Comparison of ENCODE assay signal across 26 mouse cellular contexts in the genomic region with DNA sequence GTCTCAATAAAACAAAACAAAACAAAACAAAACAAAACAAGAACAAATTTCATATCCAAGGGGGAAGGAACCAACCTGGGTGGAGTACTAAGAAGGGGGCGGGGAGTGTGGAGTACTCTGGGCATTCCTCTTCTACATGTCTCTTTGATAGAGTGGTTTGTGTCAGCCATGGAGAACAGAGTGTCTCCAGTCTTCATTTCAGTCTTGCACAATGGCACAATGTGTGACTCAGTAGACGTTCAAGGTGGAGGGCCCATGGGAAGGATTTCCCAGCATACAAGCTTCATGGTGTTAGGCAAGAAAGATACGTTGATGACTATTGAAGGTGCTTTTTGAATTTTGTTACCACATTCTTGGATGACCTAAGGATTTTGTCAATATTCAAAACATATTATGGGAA.
DNase-seq lines count a peak whose midpoint lies in the region.
"Had no signal": no experiment of that assay in that cellular context is flagged by ENCODE, and none has a peak within 500 bp of the region (broad histone marks: within the 10 kb centered on the region; RNA-seq: fewer than 3 reads in every experiment).

No protein-coding gene starts in this region.

- H3K27me3 ChIP-seq in heart, embryonic 10.5 days (ENCODE audit: insufficient read depth, poor library complexity, severe bottlenecking), result no peaks in the 10 kb centered on the region
- H3K27me3 ChIP-seq: CH12.LX; embryonic facial prominence, embryonic 13.5 days; forebrain, embryonic 15.5 days; heart, embryonic 13.5 days; hindbrain, embryonic 12.5 days; hindbrain, embryonic 15.5 days had no signal

- intact Hi-C loops in heart, postnatal 14 days (cut with DNase I), result no loop called here

- H3K4me1 ChIP-seq in heart, embryonic 10.5 days, result peaks cover 41% of the 10 kb centered on the region
- H3K4me1 ChIP-seq: forebrain, embryonic 15.5 days had no signal

- no peaks in the 10 kb centered on the region for H3K9me3 ChIP-seq in heart, embryonic 10.5 days
- H3K9me3 ChIP-seq: embryonic facial prominence, embryonic 10.5 days; embryonic facial prominence, embryonic 13.5 days; forebrain, embryonic 12.5 days; forebrain, embryonic 15.5 days; heart, embryonic 13.5 days; hindbrain, embryonic 12.5 days; hindbrain, embryonic 15.5 days had no signal

- 79% methylated on average over 3 of the region's 3 CpGs for WGBS in heart, embryonic 10.5 days

- peak; percentile 45 for DNase-seq in adrenal gland, adult 2 months
- DNase-seq in adrenal gland, postnatal 4 days (ENCODE audit: low spot score in 2 of 2), result no peak
- DNase-seq in heart, embryonic 10.5 days (ENCODE audit: low spot score), result no peak
- DNase-seq in heart, postnatal 14 days, result no peak
- DNase-seq in NIH3T3 (ENCODE audit: low read depth), result peak; percentile 48
- peak; percentile 44 for DNase-seq in adrenal gland, postnatal 14 days
- no peak for DNase-seq in frontal cortex, postnatal 36 days (ENCODE audit: low spot score in 2 of 2)
- DNase-seq: B cell, adult 2 months; cerebellum, adult 11 months; cerebellum, adult 2 months; cerebellum, adult 9-11 months; cerebellum, postnatal 36 days; embryo, embryonic 11 days; gastrocnemius, postnatal 10 days; gastrocnemius, postnatal 36 days; kidney, adult 2 months had no signal

- H3K4me3 ChIP-seq in heart, embryonic 10.5 days, result no peak overlapping the region
- H3K4me3 ChIP-seq: embryonic facial prominence, embryonic 10.5 days; embryonic facial prominence, embryonic 13.5 days; erythroblast, embryonic 14.5 days; forebrain, embryonic 12.5 days; forebrain, embryonic 15.5 days; heart, embryonic 13.5 days; hindbrain, embryonic 12.5 days; hindbrain, embryonic 15.5 days had no signal

- H3K36me3 ChIP-seq in heart, embryonic 10.5 days, result no peaks in the 10 kb centered on the region
- H3K36me3 ChIP-seq: embryonic facial prominence, embryonic 10.5 days; embryonic facial prominence, embryonic 13.5 days; forebrain, embryonic 12.5 days; forebrain, embryonic 15.5 days; G1E; heart, embryonic 13.5 days; hindbrain, embryonic 12.5 days; hindbrain, embryonic 15.5 days had no signal

- 0 out of 2 replicates have a peak overlapping the region, but pooled peaks have one; percentile 42 for H3K27ac ChIP-seq in heart, embryonic 10.5 days
- H3K27ac ChIP-seq: embryonic facial prominence, embryonic 10.5 days; embryonic facial prominence, embryonic 13.5 days; forebrain, embryonic 12.5 days; forebrain, embryonic 15.5 days; heart, embryonic 13.5 days; hindbrain, embryonic 12.5 days; hindbrain, embryonic 15.5 days had no signal

Comparison
In these comparisons a context has a peak if more than half of its experiments do, and no peak if none do; other contexts are left out.
1. DNase-seq: peak in adrenal gland, adult 2 months (single experiment), NIH3T3 (single experiment) and adrenal gland, postnatal 14 days (single experiment); none in adrenal gland, postnatal 4 days (0 of 2), heart, embryonic 10.5 days (single experiment), heart, postnatal 14 days (0 of 2) and frontal cortex, postnatal 36 days (0 of 2).